Mouse (Mus musculus) erythroblast, adult 5-6 weeks (primary cell): ENCODE measurements around the gene Galr3. TPM values are rescaled to one million over a fixed set of nuclear protein-coding genes. Genes with fewer than 3 reads are reported as not detected.
A peak's percentile ranks its signal among the peaks of the same experiment; 100 is the strongest.

Experiments used
- ATAC-seq: replicated peaks from 2 replicates; pipeline ENCODE4 v1.8.0; 2016; ENCODE audit warnings: moderate number of reproducible peaks, mild to moderate bottlenecking, moderate TSS enrichment, inconsistent platforms; ENCODE audit not compliant: poor library complexity, low FRiP score, severe bottlenecking
- total RNA-seq, 2 experiments: library from RNA; stranded (forward) in 1 of 2; stranded (reverse) in 1 of 2; fragments of 150-400 nt in 1 of 2; fragments of 200-764, 138-1000 nt in 1 of 2; gene quantifications; 2 replicates each; pipeline versions ENCODE4 v1.2.3 to v1.2.4; 2015 to 2017; ENCODE audit warnings: low replicate concordance in 2 of 2

The Galr3 gene
- total RNA-seq, 2 experiments from 2014 or later: not detected

DNA sequence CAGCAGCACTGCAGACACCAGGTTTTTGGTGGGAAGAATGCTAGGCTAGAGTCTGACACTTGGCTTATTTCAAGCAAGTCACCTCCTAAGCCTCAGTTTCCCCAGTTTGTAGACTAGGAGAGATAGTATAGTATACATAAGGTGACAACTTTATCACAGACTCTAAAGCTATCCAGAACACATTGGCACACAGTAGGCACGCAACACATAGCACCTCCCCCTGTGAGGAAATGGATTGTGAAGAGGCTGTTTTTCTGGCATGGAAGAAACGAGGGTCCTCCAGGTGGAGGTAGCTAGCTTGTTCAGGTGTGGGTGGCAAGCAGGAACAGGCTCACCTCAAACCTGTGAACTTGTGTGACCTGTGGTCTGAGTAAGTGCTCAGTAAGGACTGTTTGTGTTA lies 9.3 kb downstream of the Galr3 start:
- no peak for ATAC-seq

DNA sequence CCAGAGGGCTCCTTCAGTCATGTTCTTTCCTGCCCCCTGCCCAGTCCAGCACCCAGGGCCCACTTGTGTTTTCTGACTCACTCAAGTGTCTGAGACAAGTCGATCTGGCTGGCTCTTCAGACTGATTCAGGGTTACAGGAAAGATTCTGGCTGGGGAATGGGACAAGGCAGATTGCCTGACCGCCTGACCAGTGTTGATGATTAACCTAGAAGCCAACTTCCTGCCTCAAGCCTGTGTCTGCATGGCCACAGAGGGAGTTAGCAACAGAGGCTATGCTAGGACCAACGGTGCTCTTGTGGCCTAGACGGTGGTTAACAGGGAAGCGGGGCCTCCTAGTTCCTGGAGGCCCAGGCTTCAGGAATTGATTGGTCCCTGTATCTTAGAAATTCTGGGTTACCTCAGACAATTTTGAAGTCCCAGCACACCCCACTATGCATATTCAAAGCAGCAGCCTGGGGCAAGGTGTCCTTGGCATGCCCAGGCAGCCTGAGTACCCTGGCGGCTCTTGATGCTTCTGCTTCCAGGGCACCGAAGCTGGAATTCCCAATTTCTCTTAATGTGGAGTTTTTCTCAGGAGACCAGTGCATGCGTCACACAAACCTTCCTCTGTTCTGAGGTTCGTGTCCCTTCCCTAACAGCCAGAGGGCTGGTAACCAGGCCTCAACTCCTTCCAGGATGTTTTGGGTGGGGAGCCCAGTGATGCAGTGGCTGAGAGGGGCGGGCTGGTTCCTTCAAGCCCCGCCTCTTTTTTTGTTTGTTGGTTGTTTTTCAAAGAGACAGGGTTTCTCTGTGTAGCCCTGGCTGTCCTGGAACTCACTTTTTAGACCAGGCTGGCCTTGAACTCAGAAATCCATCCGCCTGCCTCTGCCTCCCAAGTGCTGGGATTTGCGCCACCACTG lies 10.0 kb downstream of the Galr3 start:
- ATAC-seq: no peak

DNA sequence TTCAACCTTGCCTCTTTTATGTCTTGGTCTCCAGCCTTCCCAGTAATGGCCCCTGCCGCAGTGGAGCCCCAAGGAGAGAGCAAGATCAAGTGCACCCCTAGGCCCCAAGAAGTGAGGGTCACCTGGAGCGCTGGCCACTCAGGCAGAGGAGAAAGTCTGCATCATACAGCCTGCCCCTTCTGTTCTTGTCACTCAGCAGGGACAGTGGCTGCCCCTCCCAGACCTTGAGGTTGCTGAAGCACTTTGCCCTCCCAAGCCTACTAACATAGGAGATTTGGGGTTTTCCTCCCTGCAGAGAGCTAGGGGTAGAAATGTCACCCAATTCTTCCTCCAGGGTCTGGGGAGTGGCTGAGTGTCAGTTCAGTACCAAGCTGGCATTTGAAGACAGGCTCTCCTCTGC lies 10.7 kb downstream of the Galr3 start:
- ATAC-seq: no peak

DNA sequence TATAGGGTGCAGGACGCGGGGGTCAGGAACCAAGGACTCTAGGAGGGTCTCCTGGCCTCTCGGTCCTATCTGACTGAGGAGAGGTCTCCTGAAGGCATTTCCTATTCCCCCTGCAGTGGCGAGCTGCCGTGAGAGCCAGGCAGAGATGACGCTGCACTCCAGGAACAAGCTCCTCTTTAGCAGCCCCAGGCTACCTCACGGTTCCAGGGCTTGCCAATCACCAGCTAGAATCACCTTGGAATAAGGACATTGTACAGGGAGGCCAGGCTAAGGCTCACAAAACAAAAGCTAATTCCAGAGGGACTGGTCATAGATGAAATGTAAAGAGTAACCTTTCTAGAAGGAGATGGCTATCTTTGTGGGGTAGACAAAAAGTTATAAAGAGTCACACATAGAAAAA lies 14.9 kb downstream of the Galr3 start:
- no peak for ATAC-seq

DNA sequence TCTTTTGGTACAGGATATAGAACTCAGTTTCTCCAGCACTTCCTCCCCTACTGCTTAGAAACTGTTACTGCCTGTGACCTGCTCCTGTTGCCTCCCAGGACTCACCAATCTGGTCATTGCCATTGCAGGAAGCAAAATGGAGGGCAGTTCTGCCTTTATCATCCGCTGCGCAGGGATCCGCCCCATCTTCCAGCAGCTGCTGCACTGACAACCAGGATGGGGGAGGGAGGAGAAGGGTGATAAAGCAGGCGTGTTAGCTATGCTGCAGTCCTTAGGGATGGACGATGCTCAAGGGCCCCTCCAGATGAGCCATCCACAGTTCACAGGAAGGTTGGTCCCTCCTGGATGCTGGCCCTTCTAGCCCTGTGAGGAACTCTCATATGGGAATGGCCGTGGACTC lies 16.2 kb downstream of the Galr3 start:
- ATAC-seq: peak; percentile 57

DNA sequence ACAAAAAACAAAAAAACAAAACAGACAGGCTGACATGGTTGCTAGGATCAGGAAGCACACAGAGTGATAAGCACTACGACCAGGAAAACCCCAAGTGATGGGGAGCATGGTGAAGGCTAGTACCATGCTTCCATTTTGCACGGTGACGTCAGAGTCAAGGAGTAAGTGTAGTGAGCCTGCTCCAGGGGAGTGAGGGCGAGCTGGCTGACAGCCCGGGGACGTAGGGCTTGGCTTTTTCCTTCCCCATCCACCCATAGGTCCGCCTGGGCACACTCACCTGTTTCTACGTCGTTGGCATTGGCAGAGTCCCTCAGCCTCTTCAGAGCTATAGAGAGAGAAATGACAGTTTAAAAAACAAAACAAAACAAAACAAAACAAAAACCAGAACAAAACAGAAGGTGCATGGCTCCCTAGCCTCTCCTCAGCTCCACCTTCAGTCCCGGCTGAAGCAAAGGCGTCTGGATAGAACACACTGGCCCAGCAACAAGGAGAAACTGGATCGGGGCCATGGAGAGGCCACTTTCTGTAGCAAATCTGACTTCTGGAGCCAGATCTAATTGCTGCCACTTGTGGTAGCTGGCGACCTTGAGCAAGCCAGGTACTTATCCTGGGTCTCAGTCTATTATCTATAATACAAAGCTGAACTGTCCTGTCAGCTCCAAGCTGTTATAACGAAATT lies 19.3 kb downstream of the Galr3 start:
- ATAC-seq: no peak

DNA sequence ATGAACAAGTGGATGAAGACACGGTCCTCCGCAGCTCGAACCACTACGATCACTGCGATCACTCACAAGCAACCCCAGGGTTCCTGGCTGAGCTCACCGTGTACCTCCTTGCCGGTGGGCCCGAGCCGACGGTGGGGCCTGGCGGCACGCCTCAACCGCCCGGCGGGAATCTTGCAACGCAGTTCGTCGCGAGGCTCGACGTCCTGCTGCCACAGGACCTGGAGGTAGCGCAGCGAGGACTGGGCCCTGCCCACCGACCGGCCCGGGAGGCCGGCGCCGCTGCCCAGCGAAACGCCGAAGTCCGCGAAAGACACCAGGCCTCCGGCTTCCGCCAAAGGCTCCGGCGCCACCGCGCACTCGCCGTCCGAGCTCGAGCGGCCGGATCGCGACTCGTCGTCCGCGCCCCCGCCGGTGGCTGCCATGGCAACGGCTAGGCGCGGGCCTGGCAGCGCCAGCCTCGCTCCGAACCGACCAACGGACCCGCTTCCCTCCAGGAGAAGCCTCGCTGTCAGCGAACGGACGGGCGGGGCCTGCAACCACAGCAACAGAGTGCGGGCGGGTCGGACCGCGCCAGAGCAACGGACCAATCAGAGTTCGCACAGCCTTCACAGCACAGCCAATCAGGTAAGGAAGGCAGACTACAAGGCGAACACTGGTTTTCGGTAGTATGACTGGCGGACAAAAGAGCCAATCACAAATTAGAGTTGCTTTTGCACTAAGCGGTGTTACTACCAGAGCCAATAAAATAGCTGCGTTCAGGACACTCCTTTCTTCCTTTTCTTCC lies 20.9 kb downstream of the Galr3 start, which contains the start of gene Ankrd54:
Ankrd54 (minus strand) TSS at position 518 of the 784 bp plus-strand sequence.
- peak; percentile 94 for ATAC-seq

DNA sequence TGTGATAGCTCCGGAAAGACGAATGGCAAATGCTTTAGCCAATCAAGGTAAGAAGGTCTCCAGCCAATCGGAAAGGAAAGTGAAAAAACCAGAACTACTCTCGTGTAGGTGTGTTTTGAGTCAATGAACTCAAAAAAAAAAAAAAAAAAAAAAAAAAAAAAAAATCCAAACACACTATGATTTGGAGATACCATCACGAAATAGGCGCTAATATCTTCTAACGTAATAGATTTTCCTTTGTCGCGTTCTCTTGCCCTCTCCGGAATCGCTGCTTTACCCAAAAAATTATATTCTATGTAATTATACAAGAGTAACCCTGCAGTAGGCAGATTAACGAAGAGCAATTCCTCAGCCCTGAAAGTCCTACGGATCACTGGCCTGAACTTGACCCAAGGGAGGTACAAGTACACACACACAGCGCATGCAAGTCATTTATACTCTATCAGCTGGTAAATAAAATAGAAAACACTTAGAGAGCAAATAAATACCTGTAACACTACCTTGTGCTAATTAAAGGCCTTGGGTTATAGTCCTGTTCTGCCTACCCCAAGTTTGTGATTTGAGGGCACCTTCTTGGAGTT lies 21.6 kb downstream of the Galr3 start:
- ATAC-seq: 0 out of 2 replicates have a peak, but pooled peaks have one; percentile 9

DNA sequence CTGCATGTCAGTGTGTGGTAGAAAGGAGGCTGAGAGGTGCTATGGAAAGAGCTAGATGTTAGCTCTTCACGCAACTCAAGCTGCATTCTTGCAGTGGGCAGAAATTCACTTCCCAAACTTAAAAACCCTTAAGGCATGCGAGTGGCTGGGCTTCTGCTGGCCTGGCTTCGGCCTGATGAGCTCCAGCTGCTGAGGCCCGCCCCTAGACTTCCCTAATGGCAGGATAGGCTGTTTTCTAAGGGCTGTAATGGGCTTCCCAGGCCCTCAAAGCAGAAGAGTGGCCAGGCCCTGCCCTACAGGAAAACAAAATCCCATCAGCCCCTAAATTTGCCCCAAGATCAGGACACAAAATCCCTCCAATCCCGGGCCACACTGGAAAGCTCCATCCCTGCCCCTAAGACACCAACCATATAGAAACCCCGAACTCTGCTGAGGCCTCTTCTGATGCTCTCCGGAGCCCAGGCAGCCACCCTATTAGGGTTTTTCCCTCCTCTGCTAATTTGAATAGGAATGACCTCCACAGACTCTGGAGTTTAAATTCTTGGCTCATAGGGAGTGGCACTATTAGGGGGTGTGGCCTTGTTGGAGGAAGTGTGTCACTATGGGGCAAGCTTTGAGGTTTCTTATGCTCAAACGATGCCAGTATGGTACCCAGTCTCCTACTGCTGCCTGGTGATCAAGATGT lies 23.5 kb downstream of the Galr3 start:
- ATAC-seq: no peak

DNA sequence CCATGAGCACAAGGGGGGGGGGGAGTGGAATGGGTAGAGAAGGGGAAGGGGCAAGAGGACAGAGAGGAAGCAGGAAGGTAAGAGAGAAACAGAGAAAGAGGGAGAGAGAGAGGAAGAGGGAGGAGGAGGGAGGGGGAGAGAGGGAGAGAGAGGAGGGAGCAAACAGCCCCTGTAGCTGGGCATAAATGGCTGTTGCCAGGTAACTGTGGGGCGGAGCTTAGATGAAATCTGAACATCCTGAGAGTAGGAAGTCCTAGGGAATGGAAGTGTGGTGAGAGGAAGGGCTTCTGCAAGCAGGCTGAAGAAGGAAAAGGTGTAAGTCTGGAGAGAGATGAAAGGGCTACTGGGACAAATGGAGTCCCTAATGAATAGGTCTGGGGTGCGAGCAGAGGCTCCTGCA lies 24.6 kb downstream of the Galr3 start:
- no peak for ATAC-seq

DNA sequence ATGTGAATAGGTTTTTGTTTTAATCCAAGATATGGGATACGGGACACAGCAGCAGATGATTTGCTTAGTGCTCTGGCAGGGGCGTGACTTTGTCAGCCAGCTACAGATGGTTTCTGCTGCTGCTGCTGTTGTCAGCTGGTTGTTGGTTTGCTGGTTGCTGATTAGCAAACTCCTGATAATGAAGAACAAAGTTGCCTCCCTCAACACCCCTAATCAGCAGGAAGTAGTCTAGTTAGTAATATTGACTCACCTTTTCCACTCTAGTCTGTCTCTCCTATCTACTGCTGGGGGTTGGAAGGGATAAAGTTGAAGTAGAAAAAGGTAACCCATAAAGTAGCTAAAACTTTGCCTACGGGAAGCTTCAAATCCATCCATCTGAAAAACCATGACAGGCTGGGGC lies 25.9 kb downstream of the Galr3 start:
- peak; percentile 18; the same call in 1 of the 2 replicates for ATAC-seq

DNA sequence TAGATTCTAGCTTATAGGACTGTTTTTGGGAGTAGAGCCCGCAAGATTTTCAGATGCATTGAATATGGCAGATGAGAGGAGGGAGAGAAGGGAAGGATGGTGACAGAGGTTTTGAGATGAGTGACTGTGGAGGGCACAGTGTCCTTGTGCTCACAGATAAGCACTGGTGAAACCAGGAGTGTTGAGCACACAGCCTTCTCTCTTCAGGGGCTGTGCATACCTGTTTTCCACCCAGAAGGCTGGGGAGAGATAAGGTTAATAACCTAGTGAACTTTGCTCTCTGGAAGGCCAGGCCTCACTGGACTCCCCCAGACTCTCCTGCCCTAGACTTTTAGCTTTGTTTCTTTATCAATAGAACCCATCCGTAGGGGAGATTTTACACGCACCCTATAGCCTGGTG lies 26.7 kb downstream of the Galr3 start:
- ATAC-seq: peak; percentile 14; the same call in 1 of the 2 replicates

DNA sequence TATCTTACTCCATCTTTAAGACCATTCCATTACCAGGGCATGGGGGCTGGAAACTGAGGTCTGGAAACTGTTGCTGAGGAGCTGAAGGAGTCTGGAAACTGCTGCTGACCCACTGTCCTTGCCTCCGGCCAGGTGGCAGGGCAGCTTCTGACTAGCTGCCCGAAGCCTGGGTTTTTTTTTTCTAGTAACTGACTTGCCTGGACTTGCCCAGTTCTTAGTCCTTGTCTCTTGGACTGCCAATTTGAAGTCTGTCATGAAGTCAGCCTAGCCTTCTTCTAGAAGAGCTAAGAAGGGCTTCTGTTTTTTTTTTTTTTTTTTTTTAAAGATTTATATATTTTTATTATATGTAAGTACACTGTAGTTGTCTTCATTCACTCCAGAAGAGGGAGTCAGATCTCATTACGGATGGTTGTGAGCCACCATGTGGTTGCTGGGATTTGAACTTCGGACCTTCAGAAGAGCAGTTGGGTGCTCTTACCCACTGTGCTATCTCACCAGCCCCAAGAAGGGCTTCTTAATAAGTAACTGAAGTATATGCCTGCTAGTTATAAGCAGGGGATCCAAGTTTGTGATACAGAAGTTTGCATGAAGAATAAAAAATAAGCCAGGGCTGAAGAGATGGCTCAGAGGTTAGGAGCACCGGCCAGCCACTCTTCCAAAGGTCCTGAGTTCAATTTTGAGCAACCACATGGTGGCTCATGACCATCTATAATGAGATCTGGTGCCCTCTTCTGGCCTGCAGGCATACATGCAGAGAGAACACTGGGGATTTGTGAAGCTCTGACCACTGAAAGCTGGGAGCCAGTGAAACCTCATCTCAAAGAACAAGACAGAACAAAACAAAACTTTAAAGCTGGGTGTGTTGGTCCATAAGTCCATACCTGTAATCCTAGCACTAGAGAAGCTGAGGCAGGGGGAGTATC lies 29.7 kb downstream of the Galr3 start:
- no peak for ATAC-seq

DNA sequence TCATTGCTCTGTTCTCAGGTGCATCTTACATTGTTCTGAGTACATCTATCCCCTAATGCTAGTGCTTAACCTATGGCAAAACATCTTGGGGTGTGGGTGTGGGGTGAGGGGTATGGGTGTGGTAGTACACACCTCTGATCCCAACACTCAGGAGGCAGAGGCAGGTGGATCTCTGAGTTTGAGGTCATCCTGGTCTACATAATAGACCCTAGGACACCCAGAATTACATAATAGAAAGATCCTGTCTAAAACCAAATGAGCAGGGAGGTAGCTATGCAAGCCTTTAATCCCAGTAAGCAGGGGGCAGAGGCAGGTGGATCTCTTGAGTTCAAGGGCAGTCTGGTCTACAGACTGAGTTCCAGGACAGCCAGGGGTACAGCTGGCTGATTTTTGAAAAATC lies 32.1 kb downstream of the Galr3 start:
- no peak for ATAC-seq

DNA sequence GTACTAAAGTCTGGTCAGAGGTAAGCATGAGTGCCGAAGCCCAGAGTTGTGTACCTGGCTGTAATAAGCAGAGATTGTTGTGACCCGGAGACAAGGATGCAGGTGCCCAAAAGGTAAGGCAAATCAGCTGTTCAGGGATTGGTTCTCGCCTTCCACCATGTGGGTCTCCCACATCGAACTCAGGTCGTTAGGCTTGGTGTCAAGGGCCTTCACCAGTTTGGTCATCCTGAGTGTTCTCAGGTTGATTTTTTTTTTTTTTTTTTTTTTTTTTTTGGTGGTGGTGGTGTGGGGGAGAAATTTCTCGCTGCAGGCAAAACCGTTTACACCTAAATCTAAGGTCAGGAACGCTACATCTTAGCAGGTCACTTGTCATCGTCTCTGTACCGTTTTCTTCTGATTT lies 32.8 kb downstream of the Galr3 start:
- ATAC-seq: no peak

DNA sequence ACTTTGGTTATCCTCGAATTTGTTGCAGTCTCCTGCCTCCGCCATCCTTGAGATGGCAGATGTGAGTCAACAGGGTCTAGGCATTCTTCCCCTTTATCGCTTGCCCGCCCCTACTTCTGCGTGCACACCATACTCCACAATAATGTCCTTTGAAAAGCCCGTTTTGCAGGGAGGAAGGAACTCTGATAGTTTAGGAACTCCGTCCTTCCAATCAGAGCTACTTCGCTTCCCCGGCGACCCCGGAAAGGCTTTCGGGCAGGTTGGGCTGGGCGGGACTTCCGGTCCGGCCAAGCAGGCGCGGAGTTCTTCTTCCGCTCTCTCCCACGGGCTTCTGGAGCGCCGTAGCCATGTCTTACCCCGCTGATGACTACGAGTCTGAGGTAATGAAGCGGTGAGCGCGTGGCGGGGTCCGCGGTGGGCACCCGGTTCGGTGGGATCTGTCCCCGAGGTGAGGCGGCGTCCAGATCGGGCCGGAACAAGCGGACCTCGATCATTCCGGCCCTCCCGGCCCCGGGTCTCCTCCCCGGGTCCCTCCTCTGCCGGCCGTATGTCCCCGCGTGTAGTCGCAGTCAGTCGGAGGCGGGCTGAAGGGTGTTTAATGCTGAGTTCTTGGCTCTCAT lies 33.3 kb downstream of the Galr3 start, which contains the start of gene Eif3l:
Eif3l (plus strand) TSS at position 267 of the 620 bp plus-strand sequence.
- peak; percentile 94 for ATAC-seq

DNA sequence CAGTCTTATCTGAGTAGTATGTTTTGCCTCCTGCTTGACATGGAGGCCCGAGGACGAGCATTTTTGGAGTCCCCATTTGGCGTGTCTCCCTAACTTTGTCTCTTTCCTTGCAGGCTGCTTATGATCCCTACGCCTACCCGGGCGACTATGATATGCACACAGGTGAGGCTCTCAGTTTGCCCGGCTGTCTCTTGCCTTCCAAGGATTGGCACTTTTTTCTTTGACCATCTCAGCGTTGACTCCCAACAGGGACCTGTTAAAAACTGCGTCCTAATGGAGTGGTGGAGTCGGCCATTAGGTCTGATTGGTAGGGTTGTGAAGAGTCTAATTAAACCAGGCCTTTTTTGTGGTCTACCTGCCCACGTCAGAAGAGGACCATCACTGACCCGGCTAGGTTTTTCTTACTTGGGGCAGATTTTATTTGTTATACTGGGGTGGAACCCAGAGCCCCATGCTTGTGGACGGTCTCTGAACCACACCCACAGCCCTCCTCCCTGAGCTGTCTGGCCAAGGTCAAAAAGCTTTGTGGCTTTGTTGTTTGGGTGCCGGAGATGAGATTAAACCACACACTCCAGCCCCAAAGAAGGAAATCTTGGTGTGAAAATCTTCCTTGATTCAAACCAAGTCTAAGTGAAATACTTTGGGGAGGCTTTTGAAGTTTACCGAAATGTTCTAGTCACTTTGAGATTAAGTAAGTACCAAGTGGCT lies 34.1 kb downstream of the Galr3 start:
- peak; percentile 23 for ATAC-seq
